Comparison of ENCODE assay signal across 8 mouse cellular contexts in genomic region chr8:106076612-106077011, GRCm38 (mm10). TPM values are rescaled to one million over a fixed set of nuclear protein-coding genes. Genes with fewer than 3 reads are reported as not detected.
DNase-seq lines count a peak whose midpoint lies in the region; ATAC-seq and TF ChIP-seq lines count a peak whose summit lies in the region.

No protein-coding gene starts in this region.

- H3K4me3 ChIP-seq in lung, embryonic 14.5 days (ENCODE audit: low read depth, low read length), result no peak overlapping the region
- H3K4me3 ChIP-seq in lung, adult 2 months (replicated peaks; ENCODE audit: extremely low read depth, low read depth, low read length), result no peak overlapping the region

- WGBS in lung, embryonic 14.5 days, result 77% methylated on average over 5 of the region's 5 CpGs
- 74% methylated on average over 5 of the region's 5 CpGs for WGBS in lung, adult 2 months

- no peak overlapping the region for H3K4me2 ChIP-seq in lung, embryonic 14.5 days

- H3K27me3 ChIP-seq in lung, embryonic 14.5 days (ENCODE audit: insufficient read depth, low read length), result no peaks in the 10 kb centered on the region

- DNase-seq in embryo, embryonic 10 days (ENCODE audit: low spot score), result peak; percentile 40
- DNase-seq in embryo, embryonic 9.5 days (ENCODE audit: extremely low spot score), result no peak
- peak; percentile 44 for DNase-seq in lung, embryonic 14.5 days
- DNase-seq in lung, adult 2 months, result no peak
- peak; percentile 20 for DNase-seq in brain, embryonic 14.5 days (ENCODE audit: low read depth)
- DNase-seq in right cerebral cortex, adult 2 months (ENCODE audit: low spot score in 2 of 2), result no peak
- no peak for DNase-seq in urinary bladder, postnatal 10 days (ENCODE audit: low spot score)

- peak; percentile 37 for TF ChIP-seq CTCF in lung, embryonic 14.5 days (IDR thresholded peaks at IDR 0.05; ENCODE audit: low read depth)
- TF ChIP-seq CTCF in lung, adult 2 months (IDR thresholded peaks at IDR 0.05; ENCODE audit: insufficient read depth, low read length), result no peak
- TF ChIP-seq CTCF in brain, embryonic 14.5 days (IDR thresholded peaks at IDR 0.05; ENCODE audit: borderline replicate concordance, extremely low read depth, insufficient read depth, insufficient read length), result peak; percentile 39; the same call in 1 of the 2 replicates

- H3K9ac ChIP-seq in lung, embryonic 14.5 days, result no peak overlapping the region

- H3K9me3 ChIP-seq in lung, embryonic 14.5 days (ENCODE audit: low read depth, low read length), result no peaks in the 10 kb centered on the region

- H3K4me1 ChIP-seq in lung, embryonic 14.5 days (ENCODE audit: insufficient read depth), result no peaks in the 10 kb centered on the region
- peaks cover 2% of the 10 kb centered on the region for H3K4me1 ChIP-seq in lung, adult 2 months (ENCODE audit: control insufficient read depth, insufficient read depth, low read length)

- no peak for ATAC-seq in lung, embryonic 14.5 days (ENCODE audit: insufficient read depth)
- peak; percentile 30; the same call in 1 of the 2 replicates for ATAC-seq in neutrophil, adult 5-6 weeks (ENCODE audit: extremely low read depth, insufficient number of reproducible peaks, low FRiP score, poor library complexity, severe bottlenecking)

- H3K27ac ChIP-seq in lung, embryonic 14.5 days (ENCODE audit: low read depth), result no peak overlapping the region

- TF ChIP-seq POLR2A in lung, adult 2 months (IDR thresholded peaks at IDR 0.05; ENCODE audit: borderline replicate concordance, extremely low read depth, low read depth, low read length), result no peak
- no peak for TF ChIP-seq POLR2A in brain, embryonic 14.5 days (IDR thresholded peaks at IDR 0.05; ENCODE audit: borderline replicate concordance, extremely low read depth, insufficient read depth, insufficient read length, poor library complexity, severe bottlenecking)

- H3K36me3 ChIP-seq in lung, embryonic 14.5 days (ENCODE audit: insufficient read depth), result peaks cover 11% of the 10 kb centered on the region

RNA-seq across cellular contexts. Expression of gene Nfatc3, which starts 18.0 kb away (rescaled TPM):
- polyA plus RNA-seq in lung, embryonic 14.5 days (2014; fragmentation: Nextera tagmentation; extraction: Ambion mirVana), result 7.1 and 7.6 TPM in 2 replicates
- polyA plus RNA-seq in lung, adult 2 months (2012; rRNA removed), result 17.7 and 19.9 TPM in 2 replicates
- 11.1 and 13.1 TPM in 2 replicates for polyA plus RNA-seq in brain, embryonic 14.5 days (2012; rRNA removed)
- total RNA-seq in neutrophil, adult 5-6 weeks (2017), result 104 and 107 TPM in 2 replicates

Comparison
In these comparisons a context has a peak if more than half of its experiments do, and no peak if none do; other contexts are left out.
1. DNase-seq: peak in embryo, embryonic 10 days (single experiment), lung, embryonic 14.5 days (single experiment) and brain, embryonic 14.5 days (single experiment); none in embryo, embryonic 9.5 days (single experiment), lung, adult 2 months (single experiment), right cerebral cortex, adult 2 months (0 of 2) and urinary bladder, postnatal 10 days (single experiment).